Mouse (Mus musculus) liver (tissue): ENCODE data around the gene Ptpre.

Source experiments
- DNase-seq: peaks from one replicate; pipeline ENCODE4 v3.0.0-alpha.2; 2020; ENCODE audit warnings: mixed read lengths

Gene Ptpre

GRCm38 (mm10) chr7:135580306-135581091, 43.2 kb downstream of the Ptpre start:
- peak; percentile 59 for DNase-seq

- DNase-seq: peak; percentile 46
Measured at GRCm38 (mm10) chr7:135581128-135581527, 43.8 kb downstream of the Ptpre start.

GRCm38 (mm10) chr7:135585125-135585687, 47.9 kb downstream of the Ptpre start:
- DNase-seq: no peak

- no peak for DNase-seq
Measured at GRCm38 (mm10) chr7:135586402-135586801, 49.1 kb downstream of the Ptpre start.

- no peak for DNase-seq
Measured at GRCm38 (mm10) chr7:135587821-135588575, 50.7 kb downstream of the Ptpre start.

GRCm38 (mm10) chr7:135588620-135589309, 51.5 kb downstream of the Ptpre start:
- peak; percentile 61 for DNase-seq

GRCm38 (mm10) chr7:135591461-135591860, 54.2 kb downstream of the Ptpre start:
- no peak for DNase-seq

- DNase-seq: no peak
Measured at GRCm38 (mm10) chr7:135593286-135593685, 56.0 kb downstream of the Ptpre start.

- DNase-seq: peak; percentile 35
Measured at GRCm38 (mm10) chr7:135593825-135594224, 56.5 kb downstream of the Ptpre start.

- DNase-seq: peak; percentile 41
Measured at GRCm38 (mm10) chr7:135594676-135595075, 57.4 kb downstream of the Ptpre start.

- no peak for DNase-seq
Measured at GRCm38 (mm10) chr7:135595640-135596174, 58.4 kb downstream of the Ptpre start.

GRCm38 (mm10) chr7:135597006-135597405, 59.7 kb downstream of the Ptpre start:
- DNase-seq: peak; percentile 63

- peak; percentile 54 for DNase-seq
Measured at GRCm38 (mm10) chr7:135597604-135598289, 60.5 kb downstream of the Ptpre start.

GRCm38 (mm10) chr7:135598303-135598855, 61.1 kb downstream of the Ptpre start:
- DNase-seq: peak; percentile 55

GRCm38 (mm10) chr7:135600076-135600475, 62.8 kb downstream of the Ptpre start:
- DNase-seq: no peak

- DNase-seq: peak; percentile 76
Measured at GRCm38 (mm10) chr7:135601607-135602006, 64.3 kb downstream of the Ptpre start.

- no peak for DNase-seq
Measured at GRCm38 (mm10) chr7:135602265-135602664, 65.0 kb downstream of the Ptpre start.

- no peak for DNase-seq
Measured at GRCm38 (mm10) chr7:135602881-135603523, 65.7 kb downstream of the Ptpre start.

GRCm38 (mm10) chr7:135605002-135605803, 67.9 kb downstream of the Ptpre start:
- peak; percentile 56 for DNase-seq

- DNase-seq: no peak
Measured at GRCm38 (mm10) chr7:135605804-135606072, 68.5 kb downstream of the Ptpre start.

- no peak for DNase-seq
Measured at GRCm38 (mm10) chr7:135608208-135608607, 70.9 kb downstream of the Ptpre start.
